Mouse (Mus musculus) cortical plate, adult 2 months (tissue): Measurements from ENCODE around the gene Wdr63.

ENCODE experiments used
- CTCF ChIP-seq: fragments of 200-500 bp; IDR thresholded peaks from 2 replicates; pipeline ENCODE4 v1.5.1; 2011; ENCODE audit warnings: mild to moderate bottlenecking, control low read depth, low read length; ENCODE audit not compliant: insufficient read depth; ENCODE audit errors: extremely low read depth
- POLR2A ChIP-seq: fragments of 200-500 bp; IDR thresholded peaks from 2 replicates; pipeline ENCODE4 v1.6.1; 2011; ENCODE audit warnings: mild to moderate bottlenecking, low read length, control low read depth; ENCODE audit not compliant: insufficient read depth; ENCODE audit errors: extremely low read depth

DNA sequence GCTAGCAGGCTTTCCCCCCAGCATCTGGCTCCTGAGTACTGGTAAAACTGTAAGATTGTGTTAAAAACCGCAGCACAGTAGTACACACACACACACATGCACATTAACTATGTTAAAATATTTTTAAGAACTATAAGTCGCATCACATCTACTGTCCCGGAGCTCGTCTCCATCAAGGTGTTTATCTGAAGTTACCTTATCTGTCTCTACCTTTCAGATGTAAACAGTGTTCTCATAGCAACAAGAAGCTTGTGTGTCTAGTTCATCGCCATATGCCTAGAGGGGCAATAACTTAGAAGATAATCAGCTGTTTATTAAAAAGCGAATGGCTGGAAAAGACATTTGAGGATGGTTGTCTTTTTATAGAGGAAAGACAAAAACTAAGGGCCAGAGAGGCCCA, 82.4 kb downstream of the Wdr63 start:
- TF ChIP-seq CTCF (no peak), POLR2A (no peak)
